Mouse (Mus musculus) embryo, embryonic 11 days (tissue): Measurements from ENCODE around the gene Cela3a.

Source experiments
- DNase-seq: peaks from one replicate; pipeline ENCODE4 v3.0.0-alpha.2; 2015

Cela3a gene

DNA sequence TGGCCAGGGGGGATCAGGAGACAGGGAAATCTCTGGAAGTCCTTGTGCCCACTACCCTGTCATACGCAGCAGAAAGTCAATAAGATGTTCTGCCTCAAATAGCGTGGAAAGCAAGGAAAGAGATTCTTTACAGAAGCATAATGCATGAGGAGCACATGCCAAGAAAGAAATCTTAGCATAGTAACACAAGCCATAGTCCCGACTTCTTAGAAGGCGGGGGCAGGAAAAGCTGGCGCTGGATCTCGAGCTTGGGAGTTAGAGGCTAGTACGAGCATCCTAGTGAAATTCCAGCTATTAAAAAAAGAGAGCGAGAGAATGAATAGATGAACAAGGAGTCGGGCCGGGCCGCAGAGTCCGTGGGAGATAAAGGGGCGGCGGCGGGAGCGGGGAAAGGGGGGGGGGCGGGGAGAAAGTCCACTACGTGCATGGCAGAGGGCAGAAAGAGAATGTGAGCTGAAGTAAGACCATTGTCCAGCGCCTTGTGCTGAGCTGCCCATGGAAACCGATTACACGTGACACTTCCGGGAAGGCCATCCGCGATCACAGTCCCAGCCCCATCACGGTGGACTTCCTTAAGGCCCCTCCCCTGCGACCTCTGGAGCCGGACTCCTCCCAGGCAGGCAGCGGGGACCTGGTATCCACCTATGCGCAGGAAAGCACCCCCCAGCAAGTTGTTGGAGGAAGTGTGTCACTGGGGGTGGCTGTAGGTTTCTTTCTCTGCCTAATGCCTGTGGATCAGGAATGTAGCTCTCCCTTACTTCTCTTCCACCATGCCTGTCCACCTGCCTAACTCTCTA lies 39.4 kb downstream of the Cela3a start:
- DNase-seq = peak; percentile 76

DNA sequence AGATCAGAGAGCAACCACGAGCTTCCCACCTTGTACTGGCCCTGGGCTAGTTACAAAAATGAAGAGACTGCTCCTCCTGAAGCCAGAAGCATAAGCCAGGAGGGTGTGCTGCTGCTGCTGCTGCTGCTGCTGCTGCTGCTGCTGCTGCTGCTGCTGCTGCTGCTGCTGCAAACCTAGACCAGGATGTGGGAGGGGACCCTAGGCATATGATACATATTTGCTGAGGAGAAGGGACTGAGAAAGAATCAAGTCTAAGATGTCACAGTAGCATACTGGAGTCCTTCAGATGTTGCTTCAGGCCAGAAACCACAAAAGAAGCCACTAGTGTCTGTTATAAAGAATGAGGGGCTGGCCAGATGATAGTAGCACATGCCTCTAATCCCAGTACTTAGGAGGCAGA lies 41.4 kb downstream of the Cela3a start:
- no peak for DNase-seq

DNA sequence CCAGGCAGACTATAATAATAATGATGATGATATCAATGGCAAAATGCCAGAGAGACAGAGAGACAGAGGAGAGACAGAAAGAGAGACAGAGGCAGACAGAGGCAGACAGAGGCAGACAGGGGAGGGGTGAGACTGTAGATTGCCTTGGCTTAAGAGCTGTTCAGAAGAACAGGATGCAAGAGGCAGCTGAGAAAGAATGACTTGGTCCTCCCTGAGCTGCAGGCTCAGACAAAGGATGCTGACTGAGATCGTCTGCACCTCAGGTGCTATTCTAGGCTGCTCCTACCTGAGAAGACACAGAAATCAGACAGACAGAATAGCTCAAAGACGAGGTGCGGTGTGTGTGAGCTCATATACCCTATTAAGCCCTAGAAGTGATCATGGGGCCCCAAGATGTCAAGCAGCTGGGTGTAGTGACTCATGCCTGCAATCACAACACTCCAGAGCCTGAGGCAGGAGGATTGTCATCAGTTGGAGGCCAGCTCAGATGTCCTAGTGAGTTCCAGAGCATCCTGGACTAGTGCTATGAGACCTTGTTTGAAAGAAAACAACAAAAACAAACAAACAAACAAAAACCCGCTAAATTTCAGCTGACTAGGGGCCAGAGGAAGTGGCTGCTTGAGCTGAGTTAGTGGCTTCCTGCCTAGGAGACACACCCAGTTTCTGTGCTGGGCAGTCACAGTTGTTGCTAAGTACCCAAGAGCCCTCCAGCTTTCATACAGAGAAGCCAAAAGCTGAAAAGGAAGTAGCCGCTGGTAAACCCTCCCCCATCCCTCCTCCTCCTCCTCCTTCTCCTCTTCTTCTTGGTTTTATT lies 42.1 kb downstream of the Cela3a start:
- DNase-seq = no peak

DNA sequence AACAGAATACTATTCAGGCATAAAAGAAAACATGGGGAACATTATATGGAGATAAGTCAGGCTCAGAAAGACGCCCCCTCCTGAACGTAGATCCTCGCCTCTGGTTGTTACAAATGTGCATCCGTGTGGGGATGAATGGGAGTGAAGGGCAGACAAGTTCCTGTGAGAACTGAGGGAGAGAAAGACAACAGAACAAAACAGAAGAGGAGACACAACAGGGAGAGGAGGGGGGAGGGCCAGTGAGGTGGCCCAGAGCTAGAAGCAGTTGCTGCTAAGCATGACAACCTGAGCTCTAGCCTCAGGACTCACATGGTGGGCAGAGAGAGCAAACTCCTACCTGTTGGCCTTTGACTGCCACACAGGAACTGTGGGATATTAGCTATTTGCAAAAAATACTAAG lies 43.5 kb downstream of the Cela3a start:
- DNase-seq = no peak

DNA sequence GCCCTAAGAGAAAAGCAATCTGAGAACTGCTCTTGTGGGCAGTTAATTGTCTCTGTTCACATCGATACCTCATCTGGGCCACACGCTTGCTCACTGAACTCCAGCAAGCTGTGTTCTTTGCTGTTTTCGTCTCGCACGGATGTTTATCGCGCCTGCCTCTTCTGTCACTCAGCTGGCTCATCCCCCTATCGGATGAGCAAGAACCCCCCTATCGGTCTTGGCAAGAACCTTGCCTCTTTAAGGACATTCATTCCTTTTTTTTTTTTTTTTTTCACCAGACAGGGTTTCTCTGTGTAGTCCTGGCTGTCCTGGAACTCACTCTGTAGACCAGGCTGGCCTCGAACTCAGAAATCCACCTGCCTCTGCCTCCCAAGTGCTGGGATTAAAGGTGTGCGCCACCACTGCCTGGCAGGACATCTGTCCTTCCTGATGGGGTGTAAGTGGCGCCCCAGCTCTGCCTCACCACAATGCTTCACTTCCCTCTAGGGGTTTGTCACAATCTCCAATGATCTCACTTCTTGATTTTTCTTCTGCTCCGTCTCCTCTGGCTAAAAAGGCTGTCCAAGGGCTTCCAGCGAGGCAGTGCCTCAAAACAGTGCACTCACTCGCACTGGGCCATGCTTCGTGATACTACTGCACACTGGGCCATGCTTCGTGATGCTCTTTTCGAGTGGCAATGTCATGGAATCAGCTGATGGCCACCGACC lies 44.1 kb downstream of the Cela3a start:
- DNase-seq = no peak

DNA sequence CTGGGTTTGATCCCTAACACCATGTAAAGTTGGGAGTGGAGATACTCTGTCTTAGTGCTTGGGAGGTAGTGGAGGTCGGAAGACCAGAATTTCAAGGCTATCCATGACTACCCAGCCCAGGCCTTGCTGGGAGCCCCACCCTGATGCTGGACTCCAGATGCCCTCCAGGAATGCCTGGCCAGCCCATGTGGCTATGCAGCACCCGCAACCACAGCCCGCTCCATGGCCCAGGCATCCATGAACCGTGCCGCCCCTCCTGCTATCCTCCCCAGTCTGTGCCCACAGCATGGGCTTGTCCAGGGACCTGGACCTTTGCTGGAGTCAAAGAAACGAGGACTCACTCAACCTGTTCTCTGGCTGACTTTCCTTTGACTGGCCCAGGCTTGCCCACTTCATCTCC lies 44.8 kb downstream of the Cela3a start:
- DNase-seq = no peak

DNA sequence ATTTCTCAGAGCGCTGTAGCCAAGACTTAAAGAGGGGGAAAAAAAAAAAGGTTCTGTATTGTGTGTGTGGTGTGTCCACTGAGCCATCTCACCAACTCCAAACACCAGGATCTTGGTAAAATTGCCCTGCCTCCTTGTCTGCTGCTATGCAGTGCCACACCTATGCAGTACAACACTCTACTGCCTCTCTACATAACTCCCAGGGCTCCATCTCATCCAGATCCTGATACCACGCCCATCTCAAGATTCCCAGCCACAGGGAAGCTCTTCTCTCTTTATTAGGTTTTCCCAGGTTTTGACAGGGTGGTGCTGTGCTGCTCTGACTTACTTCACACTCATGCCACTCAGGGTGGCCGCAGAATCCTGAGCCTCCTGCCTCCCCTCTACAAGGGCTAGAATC lies 48.6 kb downstream of the Cela3a start:
- DNase-seq = no peak

DNA sequence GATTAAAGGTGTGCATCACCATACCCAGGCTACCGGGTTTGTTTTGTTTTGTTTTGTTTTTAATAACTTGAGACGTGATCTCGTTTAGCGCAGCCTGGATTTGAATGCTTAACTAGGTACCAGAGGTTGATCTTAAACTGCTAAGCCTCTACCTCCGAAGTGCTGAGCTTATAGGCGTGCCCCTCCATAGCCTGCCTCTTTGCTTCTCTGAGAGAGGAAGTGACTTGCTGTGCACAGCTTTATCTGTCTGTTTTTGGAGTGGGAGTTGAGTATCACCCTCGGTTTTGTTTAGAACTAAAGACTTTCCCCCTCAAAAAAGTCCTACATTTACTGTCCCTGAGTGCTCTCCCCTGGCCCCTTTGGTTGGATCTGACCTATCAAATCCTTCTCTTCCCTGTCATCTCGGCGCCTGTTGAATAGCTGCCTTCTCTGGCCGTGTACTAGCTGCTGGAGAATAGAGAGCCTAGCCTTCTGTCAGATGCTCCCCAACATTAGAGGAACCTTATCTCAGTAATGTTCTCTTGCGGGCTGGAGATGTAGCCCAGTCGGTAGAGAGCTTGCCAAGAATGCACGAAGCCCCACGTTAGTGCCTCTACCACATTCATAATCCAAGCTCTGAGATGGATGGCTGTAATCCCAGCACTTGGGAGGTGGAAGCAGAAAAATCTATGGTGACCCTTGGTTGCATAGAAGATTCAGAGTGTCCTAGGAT lies 51.1 kb downstream of the Cela3a start:
- no peak for DNase-seq

DNA sequence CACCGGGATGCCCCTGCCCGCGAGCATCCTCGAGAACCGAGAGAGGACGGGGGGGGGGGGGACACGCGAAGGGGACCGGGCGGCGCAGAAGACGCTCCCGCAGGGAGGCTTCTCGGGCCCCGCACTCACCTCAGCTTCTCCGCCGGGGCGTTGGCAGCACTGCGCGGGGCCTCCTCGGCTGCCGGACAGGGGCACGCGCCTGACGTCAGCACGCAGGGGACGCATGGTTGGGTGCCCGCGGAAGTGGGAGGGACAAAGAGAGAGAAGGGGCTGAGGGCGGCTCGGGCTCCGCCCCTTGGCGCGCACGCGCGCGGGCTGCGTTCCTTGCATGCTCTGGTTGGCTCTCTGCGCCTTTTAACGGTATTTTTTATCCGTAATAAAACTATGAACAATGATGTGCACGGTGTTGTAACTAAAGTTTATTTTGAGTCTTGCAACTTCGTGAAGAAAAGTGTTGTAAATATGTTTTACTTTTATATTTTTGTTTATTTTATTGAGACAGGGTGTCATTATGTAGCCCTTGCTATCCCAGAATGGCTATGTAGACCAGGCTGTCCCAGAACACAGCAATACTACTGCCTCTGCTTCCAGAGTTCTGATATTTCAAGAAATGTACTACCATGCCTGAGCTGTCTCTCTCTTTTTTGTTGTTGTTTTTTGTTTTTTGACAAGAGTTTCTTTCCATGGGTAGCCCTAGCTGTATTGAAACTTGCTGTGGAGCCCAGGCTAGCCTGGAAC lies 51.9 kb downstream of the Cela3a start, which contains the start of gene Cdc42:
Gene Cdc42 (minus strand): TSS at position 204 of the 738 bp plus-strand sequence.
- peak; percentile 97 for DNase-seq

DNA sequence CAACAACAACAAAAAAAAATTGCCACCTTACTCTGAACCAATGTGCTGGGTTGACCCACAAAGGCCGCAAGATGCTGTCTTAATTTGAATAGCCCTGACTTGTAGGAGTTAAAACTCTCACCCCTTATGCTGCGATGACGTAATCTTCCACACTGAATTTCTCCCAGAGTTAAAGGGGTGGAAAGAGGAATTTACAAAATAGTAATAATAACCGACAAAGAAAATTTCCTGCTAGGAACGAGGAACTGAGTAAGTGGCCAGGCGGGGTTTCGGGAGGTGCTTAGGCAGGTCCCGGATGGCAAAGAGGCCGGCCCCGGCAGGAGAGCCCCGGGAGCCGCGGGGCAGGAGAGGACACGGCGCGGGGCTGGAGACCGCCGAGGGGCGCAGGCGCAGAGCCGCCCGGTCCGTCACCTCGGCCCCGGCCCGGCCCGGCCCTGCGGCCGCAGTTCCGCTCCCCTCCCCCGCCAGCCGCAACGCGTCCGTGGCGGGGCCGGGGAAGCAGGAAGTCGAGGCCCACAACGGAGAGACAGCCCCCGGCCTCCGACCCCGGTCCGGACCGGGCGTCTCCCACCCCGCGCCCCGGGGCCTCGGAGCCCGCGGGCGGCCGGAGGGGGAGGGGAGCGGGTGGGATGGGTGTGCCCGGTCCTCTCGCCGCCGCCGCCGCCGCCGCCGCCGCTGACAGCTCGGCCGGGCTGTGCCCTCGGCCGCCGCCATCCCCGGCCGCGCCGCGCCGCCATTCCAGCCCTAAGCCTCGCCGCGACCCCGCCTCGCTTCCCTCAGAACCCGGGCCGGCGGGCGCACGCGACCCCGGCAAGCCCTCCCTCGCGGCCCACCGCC lies 52.7 kb downstream of the Cela3a start:
- DNase-seq = peak; percentile 83
